Mouse (Mus musculus) layer of hippocampus, postnatal 14 days (tissue): ENCODE measurements around the gene Foxa3. TPM values are rescaled to one million over a fixed set of nuclear protein-coding genes. Genes with fewer than 3 reads are reported as not detected.
"Not testable (repeated sequence)": the region's sequence is repeated elsewhere in the genome, so short reads cannot be mapped to it uniquely, and the experiment has no call there.

ENCODE experiments used
- DNase-seq, 2 experiments: peaks; one replicate each; pipeline ENCODE4 v3.0.0; 2021 to 2022; ENCODE audit warnings: low spot score in 2 of 2, mixed read lengths in 1 of 2
- long read RNA-seq, 2 experiments: library from polyadenylated mRNA; stranded (forward); transcript quantifications; one replicate each; pipeline ENCODE4 v2.0.0; 2021
- total RNA-seq, 2 experiments: library from RNA; stranded (reverse); gene quantifications; 2 replicates each; pipeline ENCODE4 v1.2.3; 2021

Gene Foxa3
- total RNA-seq = not detected
- long read RNA-seq, experiment 1 = 0 reads
- long read RNA-seq, experiment 2 = 0 reads

DNA sequence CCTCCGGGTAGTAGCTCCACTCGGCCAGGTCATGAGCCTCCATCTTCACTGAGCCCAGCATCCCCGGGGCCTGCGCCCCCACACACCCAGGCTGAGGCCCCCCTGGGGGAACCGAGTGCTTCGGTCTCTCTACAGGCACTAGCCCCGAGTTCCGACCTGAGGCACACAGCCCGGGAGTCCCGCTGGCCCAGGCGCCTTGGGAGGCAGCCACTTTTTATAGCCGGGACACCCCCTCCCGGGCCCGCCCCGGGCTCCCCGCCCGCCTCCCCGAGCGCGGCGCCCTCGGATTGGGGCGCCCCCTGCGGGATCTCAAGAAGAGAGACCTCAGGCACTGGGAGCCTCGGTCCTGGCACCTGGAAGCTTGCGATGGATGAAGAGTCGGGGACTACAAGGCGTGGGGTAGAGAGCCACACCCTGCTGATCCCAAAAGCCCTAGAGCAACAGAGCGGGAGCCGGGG, at the start of gene Foxa3:
Gene Foxa3, minus strand, starts transcription at position 182 of the 458 bp plus-strand sequence.
- no peak for DNase-seq

DNA sequence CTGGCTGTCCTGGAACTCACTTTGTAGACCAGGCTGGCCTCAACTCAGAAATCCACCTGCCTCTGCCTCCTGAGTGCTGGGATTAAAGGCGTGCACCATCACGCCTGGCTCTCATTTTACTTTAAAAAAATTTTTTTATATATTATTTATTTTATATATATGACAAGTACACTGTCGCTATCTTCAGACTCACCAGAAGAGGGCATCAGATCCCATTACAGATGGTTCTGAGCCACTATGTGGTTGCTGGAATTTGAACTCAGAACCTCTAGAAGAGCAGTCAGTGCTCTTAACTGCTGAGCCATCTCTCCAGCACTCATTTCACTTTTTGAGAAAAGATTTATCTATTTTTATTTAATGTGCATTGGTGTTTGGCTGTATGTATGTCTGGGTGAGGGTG, 47.7 kb upstream of the Foxa3 start:
- DNase-seq = not testable (repeated sequence)

DNA sequence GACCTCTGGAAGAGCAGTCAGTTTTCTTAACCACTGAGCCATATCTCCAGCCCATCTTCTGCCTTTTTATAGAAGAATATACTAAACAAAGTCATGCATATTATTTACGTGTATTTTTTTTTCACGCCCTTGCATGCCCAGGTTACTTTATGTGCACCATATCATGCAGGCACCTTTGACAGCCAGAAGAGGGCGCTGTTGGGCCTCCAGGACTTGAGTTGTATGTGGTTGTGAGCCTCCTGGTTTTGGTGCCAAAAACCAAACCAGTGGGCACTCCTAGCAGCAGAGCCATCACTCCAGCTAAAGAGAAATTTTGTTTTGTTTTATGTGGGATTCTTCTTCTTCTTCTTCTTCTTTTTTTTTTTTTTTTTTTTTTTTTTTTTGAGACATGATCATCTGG, 46.2 kb upstream of the Foxa3 start:
- DNase-seq = no peak

DNA sequence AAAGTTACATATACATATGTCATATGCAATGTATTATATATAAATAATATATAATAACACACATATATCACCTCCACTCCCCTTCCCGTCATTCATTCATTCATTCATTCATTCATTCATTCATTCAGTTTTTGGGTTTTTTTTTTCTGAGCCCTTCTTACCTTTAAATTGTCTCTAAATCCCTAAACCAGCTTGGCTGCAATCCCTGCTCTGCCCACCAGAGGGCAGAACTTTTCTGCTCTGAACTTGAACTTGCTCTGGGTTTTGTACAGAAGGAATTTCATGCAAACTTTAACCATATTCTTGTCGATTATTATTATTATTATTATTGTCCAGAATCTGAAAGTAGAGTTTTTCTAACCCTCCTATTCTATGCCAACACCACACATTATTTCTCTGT, 45.4 kb upstream of the Foxa3 start:
- peak in 1 of 2 experiments; percentile 67 for DNase-seq

DNA sequence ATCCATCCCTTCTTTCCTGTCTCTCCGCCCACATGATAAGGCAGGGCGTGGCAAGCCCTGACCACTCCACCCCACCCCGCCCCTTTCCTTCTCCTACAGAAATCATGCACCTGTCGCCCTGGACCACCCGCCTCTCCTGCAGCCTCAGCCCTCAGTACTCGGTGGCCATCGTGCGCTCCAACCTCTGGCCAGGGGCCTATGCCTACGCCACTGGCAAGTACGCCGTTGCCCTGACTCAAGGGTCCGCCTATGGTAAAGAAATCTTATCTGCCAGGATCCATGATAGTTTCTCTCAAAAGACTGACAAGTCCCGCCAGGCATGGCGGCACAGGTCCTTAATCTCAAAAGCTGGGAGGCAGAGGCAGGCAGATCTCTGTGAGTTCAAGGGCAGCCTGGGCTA, 44.6 kb upstream of the Foxa3 start:
- DNase-seq = no peak

DNA sequence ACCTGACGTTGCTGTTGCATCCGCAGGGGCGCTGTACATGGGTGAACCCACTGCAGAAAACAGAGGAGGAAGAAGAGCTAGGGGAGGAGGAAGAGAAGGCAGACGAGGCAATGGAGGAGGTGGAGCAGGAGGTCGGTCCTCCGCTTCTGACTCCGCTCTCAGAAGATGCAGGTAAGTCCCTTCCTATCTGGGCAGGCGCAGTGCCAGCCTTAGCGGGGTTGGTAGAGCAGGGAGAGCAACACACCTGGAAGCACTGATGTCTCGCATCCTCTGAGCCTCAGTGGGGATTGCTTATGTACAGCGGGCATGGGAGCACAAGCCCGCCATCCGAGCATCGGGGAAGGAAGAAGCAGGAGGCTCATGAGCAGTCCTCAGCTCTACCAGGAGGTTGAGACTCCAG, 43.7 kb upstream of the Foxa3 start:
- no peak for DNase-seq

DNA sequence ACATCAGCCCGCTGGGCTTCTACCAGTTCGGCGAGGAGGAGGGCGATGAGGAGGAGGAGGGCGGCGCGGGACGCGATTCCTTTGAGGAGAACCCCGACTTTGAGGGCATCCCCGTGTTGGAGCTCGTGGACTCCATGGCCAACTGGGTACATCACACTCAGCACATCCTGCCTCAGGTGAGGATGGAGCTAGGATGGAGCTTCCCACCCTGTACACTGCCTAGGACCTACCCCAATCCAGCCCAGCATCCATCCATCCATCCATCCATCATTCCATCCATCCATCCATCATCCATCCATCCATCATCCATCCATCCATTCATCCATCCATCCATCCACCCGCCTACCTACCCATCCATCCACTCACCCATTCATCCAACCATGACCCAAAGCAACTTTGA, 42.6 kb upstream of the Foxa3 start:
- no peak for DNase-seq

DNA sequence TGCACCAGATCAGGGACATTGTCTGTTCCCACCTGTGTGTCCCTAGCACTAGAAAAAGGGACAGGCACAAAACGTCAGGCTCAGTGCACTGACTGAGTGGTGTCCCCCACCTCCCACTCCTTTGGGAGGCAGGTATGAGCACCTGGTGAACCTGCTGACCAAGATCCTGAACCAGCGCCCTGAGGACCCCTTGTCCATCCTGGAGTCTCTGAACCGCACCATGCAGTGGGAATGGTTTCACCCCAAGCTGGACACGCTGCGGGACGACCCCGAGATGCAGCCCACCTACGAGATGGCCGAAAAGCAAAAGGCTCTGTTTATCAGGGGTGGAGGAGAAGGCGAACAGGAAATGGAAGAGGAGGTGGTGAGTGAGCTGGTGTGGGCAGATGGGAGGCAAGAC, 34.1 kb upstream of the Foxa3 start:
- DNase-seq = no peak

DNA sequence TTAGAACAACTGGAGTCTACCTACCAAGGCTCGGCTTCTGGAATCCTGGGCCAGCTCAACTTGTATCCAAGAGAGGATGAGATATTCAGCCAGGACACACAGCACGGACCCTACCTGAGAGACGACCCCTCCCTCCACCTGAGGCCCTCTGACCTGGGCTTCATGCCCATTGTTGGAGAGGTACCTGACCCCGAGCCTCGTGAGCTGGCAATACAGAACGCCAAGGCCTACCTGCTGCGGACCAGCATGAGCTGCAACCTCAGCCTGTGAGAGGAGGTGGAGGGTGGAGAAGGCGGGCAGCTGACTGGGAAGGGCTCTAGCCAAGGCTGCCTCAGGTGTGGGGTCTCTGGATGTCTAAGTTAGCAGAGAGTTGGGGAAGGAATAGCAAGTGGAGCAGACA, 31.8 kb upstream of the Foxa3 start:
- no peak for DNase-seq

DNA sequence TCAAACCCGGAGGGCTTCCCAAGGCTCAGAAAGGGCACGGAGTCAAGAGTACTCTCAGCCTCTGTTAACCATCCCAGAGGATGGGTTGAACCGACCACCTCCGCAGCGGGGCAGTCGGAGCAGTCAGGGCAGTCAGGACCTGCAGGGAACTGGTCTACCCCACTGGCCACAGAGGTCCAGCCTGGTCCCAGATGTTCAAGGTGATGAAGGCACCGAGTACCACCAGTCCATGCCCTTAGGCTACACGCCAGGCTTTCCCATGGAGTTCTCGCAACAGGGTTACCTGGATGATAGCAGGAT, 31.4 kb upstream of the Foxa3 start:
- DNase-seq = no peak

DNA sequence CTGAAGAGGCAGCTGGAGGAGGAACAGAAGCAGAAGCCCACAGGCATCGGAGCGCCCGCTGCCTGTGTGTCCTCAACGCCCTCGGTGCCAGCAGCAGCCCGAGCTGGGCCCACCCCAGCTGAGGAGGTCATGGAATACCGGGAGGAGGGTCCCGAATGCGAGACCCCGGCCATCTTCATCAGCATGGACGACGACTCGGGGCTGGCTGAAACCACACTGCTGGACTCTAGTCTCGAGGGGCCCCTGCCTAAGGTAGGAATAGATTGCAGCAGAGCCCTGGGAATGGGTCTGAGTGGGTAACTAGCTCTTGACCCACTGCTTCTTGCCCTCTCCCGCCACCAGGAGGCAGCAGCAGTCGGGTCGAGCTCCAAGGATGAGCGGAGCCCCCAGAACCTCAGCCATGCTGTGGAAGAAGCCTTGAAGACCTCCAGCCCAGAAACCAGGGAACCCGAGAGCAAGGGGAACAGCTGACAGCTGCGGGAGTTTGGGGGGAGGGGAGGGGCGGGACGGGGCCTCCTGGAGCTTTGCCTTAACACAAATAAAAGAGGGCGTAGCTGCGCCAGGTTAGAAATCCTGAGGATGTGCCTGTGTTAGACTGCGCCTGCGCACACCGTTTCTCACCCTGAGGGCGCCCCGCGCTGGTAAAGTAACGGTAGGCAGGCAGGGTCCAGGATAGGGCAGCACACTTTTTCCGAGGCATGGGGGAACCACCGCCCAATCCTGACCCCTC, 30.9 kb upstream of the Foxa3 start, which contains the start of gene Rsph6a:
Gene Rsph6a, plus strand, starts transcription at position 644 of the 730 bp plus-strand sequence.
- peak; percentile 45 to 53 for DNase-seq

DNA sequence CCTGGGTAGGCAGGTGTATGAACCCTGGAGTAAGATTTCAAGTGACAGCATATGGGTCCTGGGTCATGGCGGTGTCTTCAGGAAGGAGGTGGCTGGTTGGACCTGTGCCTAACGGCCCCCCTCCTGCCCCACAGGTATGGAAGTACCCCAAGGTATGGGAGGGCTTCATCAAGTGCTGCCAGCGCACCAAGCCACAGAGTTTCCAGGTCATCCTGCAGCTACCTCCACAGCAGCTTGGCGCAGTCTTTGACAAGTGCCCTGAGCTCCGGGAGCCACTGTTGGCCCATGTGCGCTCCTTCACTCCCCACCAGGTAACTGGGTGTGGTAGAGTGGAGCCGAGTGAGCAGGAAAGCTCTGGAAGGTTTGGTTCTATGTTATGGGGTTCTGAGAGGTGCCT, 29.8 kb upstream of the Foxa3 start:
- no peak for DNase-seq

DNA sequence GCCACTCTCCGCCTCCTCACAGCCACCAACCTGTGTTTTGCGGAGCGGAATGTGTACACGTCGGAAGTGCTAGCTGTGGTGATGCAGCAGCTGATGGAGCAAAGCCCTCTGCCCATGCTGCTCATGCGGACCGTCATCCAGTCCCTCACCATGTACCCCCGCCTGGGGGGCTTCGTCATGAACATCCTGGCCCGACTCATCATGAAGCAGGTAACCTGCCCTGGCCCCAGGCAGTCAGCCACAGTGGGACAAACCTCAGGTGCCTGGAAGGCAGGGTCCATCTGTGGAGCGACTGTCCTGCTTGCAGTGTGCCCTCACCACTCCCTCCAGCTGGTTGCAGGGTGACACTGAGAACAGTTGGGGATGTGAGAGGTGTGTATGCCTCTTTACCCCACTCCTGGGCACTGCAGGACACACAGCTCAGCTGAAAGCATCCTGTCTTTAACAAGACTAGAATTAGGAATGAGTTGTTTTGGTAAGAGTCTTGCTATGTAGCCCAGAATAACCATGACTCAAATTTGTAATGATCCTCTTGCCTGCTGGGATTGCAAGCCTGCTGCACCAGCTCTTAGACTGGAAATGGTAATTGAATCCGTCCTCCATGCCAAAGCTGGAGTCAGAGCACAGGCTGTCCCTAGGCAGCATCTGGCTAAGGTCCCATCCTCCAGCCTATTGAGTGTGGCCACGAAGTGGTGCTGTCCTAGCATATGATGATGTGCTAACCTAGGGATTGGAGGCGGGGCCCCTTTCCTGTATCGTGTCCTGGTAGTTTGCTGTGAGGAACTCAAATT, 29.2 kb upstream of the Foxa3 start:
- DNase-seq = peak; percentile 42 to 77

DNA sequence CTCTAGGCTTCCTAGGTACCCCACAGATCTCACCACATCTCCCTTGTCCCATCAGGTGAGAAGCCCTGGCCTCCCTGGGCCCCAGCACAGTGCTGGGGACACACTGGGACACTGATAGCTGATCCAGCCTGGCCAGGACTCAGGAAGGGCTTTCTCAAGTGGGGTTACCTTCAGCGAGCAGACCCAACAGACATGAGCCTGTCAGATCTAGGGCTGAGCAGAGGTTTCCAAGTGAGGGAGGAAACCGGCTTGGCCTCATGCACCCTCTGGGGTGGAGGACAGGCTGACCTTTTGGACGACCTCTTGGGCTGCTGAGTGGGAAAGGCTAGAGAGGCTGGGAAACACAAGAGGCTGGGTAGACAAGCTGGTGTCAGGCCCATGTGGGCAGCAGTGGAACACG, 27.8 kb upstream of the Foxa3 start:
- no peak for DNase-seq

DNA sequence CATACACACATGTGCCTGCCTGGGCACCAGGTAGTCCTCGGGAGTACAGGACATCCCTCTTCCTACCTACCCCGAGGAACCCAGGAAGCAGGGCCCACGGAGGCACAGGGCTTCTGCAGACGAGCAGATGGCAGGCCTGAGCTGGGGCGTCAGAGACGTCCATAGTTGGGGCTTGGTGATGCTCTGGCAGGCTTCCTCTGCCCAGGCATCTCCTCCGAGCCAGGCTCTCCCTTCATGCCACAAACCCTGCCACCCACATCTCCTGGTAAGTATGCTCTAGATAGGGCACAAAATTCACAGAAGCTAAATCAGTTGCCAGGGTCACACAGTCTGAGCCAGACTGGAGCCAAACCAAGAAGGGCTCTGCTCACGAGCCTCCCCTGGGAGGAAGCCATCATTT, 26.8 kb upstream of the Foxa3 start:
- DNase-seq = no peak

DNA sequence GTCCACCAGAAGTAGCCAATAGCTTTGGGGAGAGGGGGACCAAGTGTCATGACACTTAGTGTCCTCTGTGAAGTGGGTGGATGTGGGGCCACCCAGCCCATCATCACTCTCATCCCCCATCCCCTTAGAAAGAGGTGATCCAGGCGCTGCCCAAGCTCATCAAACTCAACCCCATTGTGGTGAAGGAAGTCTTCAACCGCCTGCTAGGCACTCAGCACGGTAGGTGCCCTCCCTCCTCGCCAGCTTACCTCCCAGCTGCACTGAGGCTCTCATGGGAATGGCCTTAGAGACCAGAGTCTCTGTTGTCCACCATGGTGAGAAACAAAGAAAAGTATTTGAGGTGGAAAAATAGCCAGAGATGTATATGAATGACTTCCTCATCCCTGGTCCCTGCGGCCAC, 25.9 kb upstream of the Foxa3 start:
- DNase-seq = no peak

DNA sequence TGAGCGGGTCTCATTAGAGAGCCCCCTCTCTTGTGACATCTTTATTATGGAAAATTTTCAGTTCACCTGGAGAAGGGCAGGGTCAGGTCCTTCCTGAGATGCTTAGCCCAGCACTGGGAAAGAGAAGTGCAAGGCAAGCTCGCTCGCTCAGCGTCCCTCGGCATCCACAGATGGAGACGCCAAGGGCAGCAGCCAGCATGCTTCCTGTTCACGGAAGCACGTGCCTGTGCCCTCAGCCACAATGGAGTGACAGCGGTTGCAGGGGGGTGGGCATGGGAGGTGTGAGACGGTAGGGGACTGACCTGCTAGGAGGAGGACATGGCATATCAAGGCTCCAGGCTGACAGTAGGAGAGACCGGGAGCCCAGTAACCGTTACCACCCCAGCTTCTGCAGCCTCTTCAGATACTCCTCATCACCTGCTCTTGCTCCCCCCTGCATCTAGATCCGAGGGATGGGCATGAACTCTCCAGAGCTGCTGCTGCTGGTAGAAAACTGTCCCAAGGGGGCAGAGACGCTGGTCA, 24.7 kb upstream of the Foxa3 start:
- no peak for DNase-seq

DNA sequence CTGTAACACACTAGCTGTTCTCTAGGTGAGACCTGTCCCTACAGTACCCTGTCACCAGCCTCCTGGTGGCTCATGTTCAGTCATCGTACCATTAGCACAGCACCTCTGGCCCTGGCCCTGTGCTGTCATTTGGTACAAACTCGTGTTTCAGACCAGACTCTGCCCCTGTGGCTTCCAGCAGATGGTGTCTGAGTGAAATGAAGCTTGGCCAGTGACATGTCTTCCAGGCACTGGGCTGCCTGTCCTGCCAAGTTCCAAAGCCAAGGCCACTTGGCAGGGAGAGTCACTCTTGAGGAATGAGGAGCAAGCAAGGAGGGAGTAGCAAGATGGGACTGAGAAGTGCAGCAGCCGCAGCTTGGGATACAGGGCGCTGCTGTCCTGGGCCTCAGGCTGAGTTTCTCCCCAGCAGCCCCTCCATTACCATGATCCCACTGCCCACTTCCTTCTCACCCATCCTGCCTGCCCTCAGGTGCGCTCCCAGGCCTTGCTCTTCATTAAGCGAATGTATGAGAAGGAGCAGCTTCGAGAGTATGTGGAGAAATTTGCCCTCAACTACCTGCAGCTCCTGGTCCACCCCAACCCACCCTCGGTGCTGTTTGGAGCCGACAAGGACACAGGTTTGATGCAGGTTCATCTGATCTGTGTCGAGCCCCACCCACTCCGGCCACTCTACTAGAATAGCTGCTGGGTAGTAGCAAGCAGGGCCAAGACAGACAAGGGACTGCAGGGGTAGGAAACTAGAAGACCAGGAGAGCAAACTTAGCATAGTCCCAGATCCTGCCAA, 23.1 kb upstream of the Foxa3 start:
- no peak for DNase-seq

DNA sequence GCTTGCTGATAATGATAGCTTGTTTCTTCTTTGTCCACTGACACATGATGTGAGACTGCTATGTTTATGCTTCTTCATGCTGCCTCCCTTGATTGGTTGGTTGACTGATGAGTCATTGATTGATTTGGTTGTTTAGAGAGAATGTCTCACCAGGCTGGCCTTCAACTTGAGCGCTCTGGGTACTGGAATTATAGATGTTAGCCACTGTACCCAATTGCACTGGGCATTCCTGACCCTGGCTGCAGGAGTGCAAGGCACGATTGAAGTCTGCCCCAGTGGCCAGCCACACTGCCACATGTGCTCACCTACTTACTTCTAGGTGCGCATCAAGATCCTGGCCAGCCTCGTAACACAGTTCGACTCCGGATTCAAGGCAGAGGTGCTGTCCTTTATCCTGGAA, 21.3 kb upstream of the Foxa3 start:
- DNase-seq = no peak

DNA sequence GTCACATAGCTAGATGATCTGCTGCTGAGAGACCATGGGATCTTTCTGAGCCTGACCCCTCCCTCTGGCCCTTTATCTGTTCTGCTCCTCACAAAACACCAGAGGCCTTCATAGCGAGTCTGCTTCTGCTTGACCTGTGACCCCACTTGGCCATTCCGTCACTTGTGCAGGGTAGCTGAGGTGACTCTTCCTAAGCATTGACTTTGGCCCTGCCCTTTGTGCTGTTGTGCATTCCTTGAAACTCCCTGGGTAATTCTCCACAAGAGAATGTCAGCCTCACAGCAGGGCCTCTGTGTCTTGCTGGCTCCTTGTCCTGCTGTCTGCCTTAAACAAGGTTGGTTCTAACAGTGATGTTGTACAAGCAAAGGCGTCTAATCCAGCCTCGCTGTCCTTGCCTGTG, 8.3 kb upstream of the Foxa3 start:
- no peak for DNase-seq

DNA sequence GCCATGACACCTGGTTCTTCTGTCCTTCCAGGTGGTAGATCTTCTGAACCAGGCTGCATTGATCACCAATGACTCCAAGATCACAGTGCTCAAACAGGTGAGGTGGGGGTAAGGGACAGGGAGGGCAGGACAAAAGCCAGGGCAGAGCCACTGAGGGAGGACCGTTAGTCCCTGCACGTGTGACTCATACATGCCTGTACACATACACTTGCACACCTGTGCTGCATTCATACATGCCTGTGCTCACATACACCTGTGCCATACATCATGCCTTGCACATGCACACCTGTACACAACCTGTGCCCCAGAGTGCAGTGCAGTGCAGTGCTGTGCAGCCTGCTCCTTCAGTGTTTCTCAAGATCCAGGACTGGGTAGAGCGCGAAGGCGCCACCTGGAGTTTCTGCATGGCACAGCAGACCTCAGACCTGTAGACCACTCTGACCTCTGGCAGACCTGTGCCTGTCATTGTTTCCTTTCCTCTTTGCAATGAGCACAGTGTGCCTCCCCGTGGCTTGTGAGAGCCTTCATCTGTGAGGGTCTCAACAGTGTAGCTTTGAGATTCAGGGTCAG, 5.8 kb upstream of the Foxa3 start:
- DNase-seq = no peak
